Mouse (Mus musculus) heart, adult 2 months (tissue): ENCODE data around the gene Rnf144a. TPM values are rescaled to one million over a fixed set of nuclear protein-coding genes. Genes with fewer than 3 reads are reported as not detected.

Source experiments
- DNase-seq, 2 experiments: peaks; one replicate each; pipeline ENCODE4 v3.0.0; 2021
- H3K27ac ChIP-seq: fragments of 200-600 bp; 2 replicates; pipeline ENCODE4 v1.8.1; 2022
- H3K27me3 ChIP-seq: fragments of 200-500 bp; 2 replicates; pipeline ENCODE4 v1.6.1; 2012; ENCODE audit warnings: mild to moderate bottlenecking, low read length, inconsistent platforms, mixed read lengths; ENCODE audit not compliant: control insufficient read depth, insufficient read depth
- H3K36me3 ChIP-seq: fragments of 200-500 bp; 2 replicates; pipeline ENCODE4 v1.6.1; 2012; ENCODE audit warnings: low read length, inconsistent platforms; ENCODE audit not compliant: control insufficient read depth, insufficient read depth
- H3K4me1 ChIP-seq: fragments of 200-500 bp; 2 replicates; pipeline ENCODE4 v1.6.1; 2011; ENCODE audit warnings: low read length; ENCODE audit not compliant: control insufficient read depth, insufficient read depth
- H3K4me3 ChIP-seq: fragments of 200-600 bp; 2 replicates; pipeline ENCODE4 v1.8.1; 2022
- H3K79me2 ChIP-seq: fragments of 200-500 bp; replicated peaks from 2 replicates; pipeline ENCODE4 v1.6.1; 2012; ENCODE audit warnings: mild to moderate bottlenecking, inconsistent platforms, low read length, moderate library complexity, mixed read lengths; ENCODE audit not compliant: control insufficient read depth, insufficient read depth
- H3K9ac ChIP-seq: fragments of 200-500 bp; 2 replicates; pipeline ENCODE4 v1.6.1; 2012; ENCODE audit warnings: low read depth, mild to moderate bottlenecking, control low read depth, inconsistent platforms, low read length, mixed read lengths
- CTCF ChIP-seq: fragments of 200-600 bp; IDR thresholded peaks from 2 replicates; pipeline ENCODE4 v1.8.1; 2022; ENCODE audit warnings: antibody characterized with exemption, mild to moderate bottlenecking, moderate library complexity
- EP300 ChIP-seq: fragments of 200-500 bp; IDR thresholded peaks from 2 replicates; pipeline ENCODE4 v1.6.1; 2011; ENCODE audit warnings: low read depth, low read length, control low read depth; ENCODE audit not compliant: insufficient read depth
- POLR2A ChIP-seq: fragments of 200-500 bp; IDR thresholded peaks from 2 replicates; pipeline ENCODE4 v1.6.1; 2011; ENCODE audit warnings: mild to moderate bottlenecking, low read depth, low read length, control low read depth; ENCODE audit not compliant: insufficient read depth
- WGBS: fragments of 180-500 bp; shearing (Covaris S2); methylation state at CpG from one replicate; pipeline ENCODE4 v1.1.7; 2018; 5-methylcytosine and 5-hydroxymethylcytosine counted together
- intact Hi-C: fragments of 180-260 bp; cut with DNase I; formaldehyde crosslinking; loops from one replicate; pipeline ENCODE4 v1.15.1; 2025
- polyA plus RNA-seq: library from polyadenylated mRNA; depleted of rRNA; stranded (reverse); fragments of >200 nt; gene quantifications from 2 replicates; pipeline ENCODE4 v1.2.3, GENCODE M21; 2012
- total RNA-seq, 2 experiments: library from RNA; stranded (reverse); gene quantifications; 2 replicates each; pipeline ENCODE4 v1.2.3; 2021

Gene Rnf144a
- total and polyA plus RNA-seq, 3 experiments: 11.5 to 13.4 (median 12.7) TPM

DNA sequence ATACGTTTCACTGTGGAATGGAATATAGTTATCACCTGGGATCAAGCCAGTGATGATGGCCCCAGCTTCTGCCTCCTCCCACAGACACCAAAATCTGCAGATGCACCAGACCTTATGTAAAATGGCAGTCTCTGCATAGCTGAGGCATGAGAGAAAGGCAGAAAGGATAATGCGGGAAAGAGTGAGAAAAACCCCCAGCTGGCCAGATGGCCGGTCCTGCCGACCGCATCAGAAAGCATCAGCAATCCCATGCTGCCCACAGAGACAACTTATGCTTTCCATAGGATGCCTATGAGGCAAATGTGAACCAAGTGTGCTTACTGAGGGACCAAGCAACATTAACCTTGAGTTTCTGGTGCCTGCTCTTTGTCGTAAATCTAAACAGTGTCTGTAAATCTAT, 15.7 kb downstream of the Rnf144a start:
- Histone ChIP-seq H3K9ac (no peak overlapping the region), H3K79me2 (peaks cover 1% of the 10 kb centered on the region; the same call in 1 of the 2 replicates), H3K27me3 (no peaks in the 10 kb centered on the region), H3K4me3 (no peak overlapping the region), H3K27ac (no peak overlapping the region), H3K36me3 (no peaks in the 10 kb centered on the region; the same call in none of the 2 replicates), H3K4me1 (peaks cover 21% of the 10 kb centered on the region)
- intact Hi-C loops: no loop called here
- no peak for TF ChIP-seq POLR2A
- TF ChIP-seq CTCF: no peak
- TF ChIP-seq EP300: no peak
- WGBS: 91% methylated on average over 6 of the region's 6 CpGs
- no peak for DNase-seq

DNA sequence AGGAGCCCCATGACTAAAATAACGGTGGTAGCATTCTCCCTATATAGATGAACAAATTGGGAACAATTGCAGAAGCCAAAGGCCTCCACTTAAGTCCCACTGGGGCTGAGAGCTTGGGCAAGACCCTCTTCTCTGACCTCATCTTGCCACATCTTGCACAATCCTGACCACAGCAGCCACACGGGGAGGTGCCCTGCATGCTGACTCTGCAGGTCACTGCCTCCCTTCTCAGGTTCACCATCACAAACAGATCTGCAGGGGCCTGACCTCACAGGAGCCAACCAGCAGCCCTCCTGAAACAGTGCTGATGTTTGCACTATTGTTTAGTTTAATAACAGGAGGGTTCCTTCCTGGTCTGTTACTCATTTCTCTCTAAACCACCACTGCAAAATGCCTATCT, 16.5 kb downstream of the Rnf144a start:
- 53% methylated on average over 2 of the region's 2 CpGs for WGBS
- intact Hi-C loops: no loop called here
- no peak for DNase-seq
- no peak overlapping the region for H3K9ac ChIP-seq
- H3K27me3 ChIP-seq: no peaks in the 10 kb centered on the region
- H3K79me2 ChIP-seq: peaks cover 1% of the 10 kb centered on the region; the same call in 1 of the 2 replicates
- TF ChIP-seq EP300 (no peak), CTCF (no peak), POLR2A (no peak)
- H3K27ac ChIP-seq: no peak overlapping the region
- H3K4me3 ChIP-seq: no peak overlapping the region
- H3K36me3 ChIP-seq: no peaks in the 10 kb centered on the region; the same call in none of the 2 replicates
- H3K4me1 ChIP-seq: peaks cover 18% of the 10 kb centered on the region

DNA sequence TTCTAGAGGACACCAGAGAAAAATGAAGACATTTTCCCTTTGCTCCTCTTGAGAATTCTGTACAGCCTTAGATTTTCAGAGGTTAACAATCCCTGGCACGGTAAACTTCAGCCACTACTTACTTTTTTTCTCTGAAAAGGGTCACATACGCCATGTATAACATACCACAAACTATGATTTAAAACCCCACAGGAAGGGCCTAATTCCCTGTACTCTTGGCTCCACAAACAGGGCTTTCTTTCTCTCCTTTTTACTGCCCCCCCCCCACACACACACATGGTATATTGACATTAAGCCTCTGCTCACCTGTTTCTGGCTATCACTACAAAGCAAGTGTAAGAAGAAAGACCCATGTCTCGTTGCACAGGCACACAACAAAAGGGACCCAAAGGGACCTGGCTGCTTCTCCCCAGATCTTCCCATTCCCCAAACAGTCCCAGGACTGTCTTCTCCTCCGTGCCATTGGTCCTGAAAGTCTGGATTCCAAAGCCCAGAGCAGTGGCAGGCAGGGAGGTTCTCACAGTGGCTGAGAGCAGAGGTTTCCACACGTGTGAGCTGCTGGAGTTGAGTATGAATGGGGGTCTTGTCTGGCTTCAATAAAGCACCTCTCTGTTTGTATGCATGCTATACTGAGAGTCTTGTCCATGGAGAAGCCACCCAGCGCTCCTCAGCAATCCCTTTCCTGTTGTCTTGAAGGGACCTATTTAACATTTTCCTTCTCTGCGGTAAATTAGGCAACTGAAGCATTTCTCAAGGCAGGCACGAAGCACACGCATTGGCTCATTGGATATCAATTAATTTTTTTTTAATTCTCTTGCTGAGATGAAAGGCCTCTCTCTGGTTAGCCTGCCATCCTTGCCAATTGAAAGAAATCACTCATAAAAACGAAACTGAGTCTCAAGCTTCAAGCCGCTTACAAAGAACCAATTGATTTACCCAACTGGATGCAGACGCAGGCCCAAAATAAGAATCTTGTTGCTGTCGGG, 20.3 kb downstream of the Rnf144a start:
- H3K4me1 ChIP-seq: peaks cover 2% of the 10 kb centered on the region
- peak in 1 of 2 experiments; percentile 15 for DNase-seq
- H3K79me2 ChIP-seq: peaks cover 1% of the 10 kb centered on the region; the same call in 1 of the 2 replicates
- WGBS: 80% methylated on average over 13 of the region's 13 CpGs
- H3K4me3 ChIP-seq: no peak overlapping the region
- intact Hi-C loops: no loop called here
- H3K36me3 ChIP-seq: no peaks in the 10 kb centered on the region; the same call in 1 of the 2 replicates
- no peak overlapping the region for H3K9ac ChIP-seq
- no peaks in the 10 kb centered on the region for H3K27me3 ChIP-seq
- no peak overlapping the region for H3K27ac ChIP-seq
- TF ChIP-seq CTCF: no peak
- TF ChIP-seq POLR2A: no peak
- no peak for TF ChIP-seq EP300

DNA sequence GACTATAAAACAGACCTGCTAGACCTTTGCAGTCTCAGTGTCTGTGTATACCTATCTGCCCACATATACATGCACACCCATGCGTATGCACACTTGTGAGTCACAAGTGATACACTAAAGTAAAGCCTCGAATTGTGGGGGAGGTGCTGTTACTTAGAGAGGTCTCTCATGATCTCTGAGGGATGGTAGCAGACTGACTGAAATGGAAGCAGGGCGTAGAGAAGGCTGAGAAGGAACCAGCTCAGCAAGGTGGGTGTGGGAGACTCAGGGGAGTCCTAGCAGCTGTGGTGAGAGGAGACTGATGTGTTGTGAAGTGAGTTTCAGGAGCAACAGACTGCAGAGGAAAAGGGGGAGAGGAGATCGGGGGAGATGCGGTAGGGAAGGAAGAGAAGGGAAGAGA, 21.8 kb downstream of the Rnf144a start:
- Histone ChIP-seq H3K9ac (no peak overlapping the region), H3K27me3 (no peaks in the 10 kb centered on the region), H3K27ac (no peak overlapping the region), H3K79me2 (no peaks in the 10 kb centered on the region; the same call in 1 of the 2 replicates), H3K36me3 (no peaks in the 10 kb centered on the region; the same call in none of the 2 replicates), H3K4me1 (peaks cover under 1% of the 10 kb centered on the region), H3K4me3 (no peak overlapping the region)
- TF ChIP-seq POLR2A: no peak
- no peak for TF ChIP-seq EP300
- no peak for TF ChIP-seq CTCF
- WGBS: 67% methylated on average over 5 of the region's 5 CpGs
- no peak for DNase-seq
- intact Hi-C loops: no loop called here

DNA sequence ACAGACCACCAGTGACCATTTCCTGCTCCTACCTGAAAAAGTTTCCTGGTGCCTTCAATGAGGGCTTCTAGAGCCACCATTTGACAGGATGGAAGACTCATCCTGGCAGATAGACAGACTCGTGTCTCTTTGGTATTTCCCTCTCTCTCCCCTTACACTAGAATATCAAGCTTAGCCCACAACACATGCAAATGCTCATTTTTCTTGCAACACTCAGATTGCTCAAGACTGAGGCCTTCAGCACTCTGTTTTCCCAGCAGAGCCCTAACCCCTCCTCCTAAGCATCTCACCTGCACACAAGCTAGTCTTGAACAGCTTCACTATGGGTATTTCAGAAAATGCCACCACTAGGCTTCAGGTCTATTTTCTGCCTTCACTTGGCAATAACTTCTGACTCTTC, 23.9 kb downstream of the Rnf144a start:
- no peak for DNase-seq
- no peak overlapping the region for H3K27ac ChIP-seq
- 31% methylated on average over 1 of the region's 1 CpGs for WGBS

DNA sequence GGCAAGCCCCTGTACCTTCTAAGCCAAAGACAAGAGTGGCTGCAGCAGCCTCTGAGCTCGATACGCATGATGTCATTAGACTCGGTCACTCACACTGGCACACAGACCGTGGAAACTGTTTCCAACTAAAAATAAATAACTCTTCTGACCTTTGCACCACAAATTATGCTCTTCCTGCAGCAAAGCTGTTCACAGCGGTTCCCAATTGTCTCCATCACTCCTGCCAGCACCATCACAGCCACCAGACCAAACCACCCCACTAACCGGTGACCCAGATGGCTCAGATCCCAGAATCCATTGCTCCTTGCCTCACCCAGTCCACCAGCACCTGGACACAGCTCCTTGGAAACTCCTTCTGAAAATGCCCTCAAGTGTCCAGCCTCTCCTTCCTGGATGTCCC, 27.5 kb downstream of the Rnf144a start:
- WGBS: 20% methylated on average over 6 of the region's 6 CpGs
- no peak overlapping the region for H3K4me3 ChIP-seq
- no peaks in the 10 kb centered on the region for H3K27me3 ChIP-seq
- H3K27ac ChIP-seq: no peak overlapping the region
- H3K36me3 ChIP-seq: no peaks in the 10 kb centered on the region; the same call in 1 of the 2 replicates
- intact Hi-C loops: no loop called here
- no peak for DNase-seq
- H3K79me2 ChIP-seq: no peaks in the 10 kb centered on the region
- TF ChIP-seq CTCF (no peak), POLR2A (no peak), EP300 (no peak)
- H3K9ac ChIP-seq: no peak overlapping the region
- peaks cover 10% of the 10 kb centered on the region for H3K4me1 ChIP-seq

More for the DNA sequence above, 23.9 kb downstream of the Rnf144a start:
- H3K27me3 ChIP-seq: no peaks in the 10 kb centered on the region
- H3K9ac ChIP-seq: no peak overlapping the region
- H3K4me3 ChIP-seq: no peak overlapping the region
- intact Hi-C loops: no loop called here
- TF ChIP-seq CTCF: no peak
- no peak for TF ChIP-seq EP300
- TF ChIP-seq POLR2A: no peak
- H3K36me3 ChIP-seq: no peaks in the 10 kb centered on the region; the same call in none of the 2 replicates
- H3K4me1 ChIP-seq: peaks cover 8% of the 10 kb centered on the region
- H3K79me2 ChIP-seq: no peaks in the 10 kb centered on the region; the same call in 1 of the 2 replicates
